Mouse (Mus musculus): ENCODE measurements around the gene Gm5150. TPM values are rescaled to one million over a fixed set of nuclear protein-coding genes. Genes with fewer than 3 reads are reported as not detected.
"Not testable (repeated sequence)": the region's sequence is repeated elsewhere in the genome, so short reads cannot be mapped to it uniquely, and the experiment has no call there.

Gm5150 gene
- polyA plus RNA-seq, 1 experiment from 2014 or later, result not detected

- not testable (repeated sequence) for H3K27ac ChIP-seq (ENCODE audit: low read depth, low read length); H3K4me2 ChIP-seq (replicated peaks; ENCODE audit: low read depth, low read length); DNase-seq (ENCODE audit: low spot score); H3K27me3 ChIP-seq (ENCODE audit: control insufficient read depth, insufficient read depth, low read length); H3K4me1 ChIP-seq (replicated peaks; ENCODE audit: control insufficient read depth, insufficient read depth, low read length); H3K36me3 ChIP-seq (ENCODE audit: control insufficient read depth, insufficient read depth, low read length); H3K9ac ChIP-seq (ENCODE audit: low read depth, low read length); H3K4me3 ChIP-seq (ENCODE audit: low read depth, low read length); ATAC-seq (ENCODE audit: low FRiP score); H3K9me3 ChIP-seq (ENCODE audit: control insufficient read depth, low read length)
- WGBS, result 92% methylated on average over 3 of the region's 3 CpGs
Measured at GRCm38 (mm10) chr3:15999479-15999878, 6.8 kb downstream of the Gm5150 start.

DNA sequence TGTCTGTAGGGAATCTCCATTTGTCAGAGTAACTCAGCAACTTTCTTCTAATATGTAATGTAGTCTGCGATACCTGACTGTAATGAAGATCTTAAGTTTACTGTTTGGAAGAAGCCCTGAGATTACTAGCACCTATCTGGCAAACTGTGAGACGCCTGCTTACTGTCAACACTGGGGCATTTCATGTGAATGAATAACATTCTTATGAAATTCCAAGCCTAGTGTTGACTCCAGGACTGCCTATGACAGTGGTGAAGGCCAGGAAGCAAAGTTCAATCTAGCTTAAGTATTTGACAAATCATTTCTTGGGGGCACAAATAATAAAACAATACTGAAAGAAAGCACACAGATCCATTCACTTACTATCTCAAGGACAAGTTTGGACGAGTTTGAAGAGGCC lies 24.0 kb downstream of the Gm5150 start:
- H3K4me2 ChIP-seq (replicated peaks; ENCODE audit: low read depth, low read length), result no peak overlapping the region
- H3K27me3 ChIP-seq (ENCODE audit: control insufficient read depth, insufficient read depth, low read length), result no peaks in the 10 kb centered on the region
- no peaks in the 10 kb centered on the region for H3K9me3 ChIP-seq (ENCODE audit: control insufficient read depth, low read length)
- 65% methylated on average over 3 of the region's 3 CpGs for WGBS
- DNase-seq (ENCODE audit: low spot score) (no peak), ATAC-seq (ENCODE audit: low FRiP score) (no peak)
- H3K27ac ChIP-seq (ENCODE audit: low read depth, low read length), result no peak overlapping the region
- H3K4me3 ChIP-seq (ENCODE audit: low read depth, low read length), result no peak overlapping the region
- H3K4me1 ChIP-seq (replicated peaks; ENCODE audit: control insufficient read depth, insufficient read depth, low read length), result no peaks in the 10 kb centered on the region
- H3K9ac ChIP-seq (ENCODE audit: low read depth, low read length), result no peak overlapping the region
- no peaks in the 10 kb centered on the region for H3K36me3 ChIP-seq (ENCODE audit: control insufficient read depth, insufficient read depth, low read length)

DNA sequence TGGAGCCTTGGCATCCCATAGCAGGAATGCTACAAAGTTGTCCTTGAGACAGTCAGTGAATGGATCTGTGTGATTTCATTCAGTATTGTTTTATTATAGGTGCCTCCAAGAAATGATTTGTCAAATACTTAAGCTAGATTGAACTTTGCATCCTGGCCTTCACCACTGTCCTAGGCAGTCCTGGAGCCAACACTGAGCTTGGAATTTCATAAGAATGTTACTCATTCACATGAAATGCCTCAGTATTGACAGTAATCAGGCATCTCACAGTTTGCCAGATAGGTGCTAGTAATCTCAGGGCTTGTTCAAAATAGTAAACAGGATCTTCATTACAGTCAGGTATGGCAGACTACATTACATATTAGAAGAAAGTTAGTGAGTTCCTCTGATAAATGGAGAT lies 49.3 kb downstream of the Gm5150 start:
- Histone ChIP-seq H3K9ac (ENCODE audit: low read depth, low read length) (no peak overlapping the region), H3K4me1 (replicated peaks; ENCODE audit: control insufficient read depth, insufficient read depth, low read length) (no peaks in the 10 kb centered on the region), H3K4me2 (replicated peaks; ENCODE audit: low read depth, low read length) (no peak overlapping the region), H3K9me3 (ENCODE audit: control insufficient read depth, low read length) (no peaks in the 10 kb centered on the region), H3K4me3 (ENCODE audit: low read depth, low read length) (no peak overlapping the region), H3K36me3 (ENCODE audit: control insufficient read depth, insufficient read depth, low read length) (no peaks in the 10 kb centered on the region), H3K27me3 (ENCODE audit: control insufficient read depth, insufficient read depth, low read length) (no peaks in the 10 kb centered on the region), H3K27ac (ENCODE audit: low read depth, low read length) (no peak overlapping the region)
- DNase-seq (ENCODE audit: low spot score) (no peak), ATAC-seq (ENCODE audit: low FRiP score) (no peak)

Other genes with a start within 250 kb of the Gm5150 start
- not detected in 2 replicates for gene Sirpb1c, start 157.9 kb downstream of the Gm5150 start, polyA plus RNA-seq (2014; fragmentation: Nextera tagmentation; extraction: Ambion mirVana)